Mouse (Mus musculus) liver, embryonic 14.5 days (tissue): Measurements from ENCODE around the gene Hspa12a. TPM values are rescaled to one million over a fixed set of nuclear protein-coding genes. Genes with fewer than 3 reads are reported as not detected.

Source experiments
- ATAC-seq: fragments of 200-750 bp; cut with Nextera tagmentation; 2 replicates; pipeline ENCODE4 v1.8.0; 2017; ENCODE audit warnings: moderate number of reproducible peaks, mild to moderate bottlenecking, moderate library complexity; ENCODE audit not compliant: insufficient read depth
- DNase-seq, 3 experiments: peaks; one replicate each; pipeline ENCODE4 v3.0.0-alpha.2; 2012 to 2013; ENCODE audit warnings: low read depth in 3 of 3, low spot score in 3 of 3
- H3K27ac ChIP-seq: fragments of 300-500 bp; sonication (generic); 2 replicates; pipeline ENCODE4 v1.5.1; 2014; ENCODE audit warnings: moderate library complexity, mild to moderate bottlenecking, control low read depth, inconsistent platforms
- H3K27me3 ChIP-seq: fragments of 300-500 bp; sonication (generic); 2 replicates; pipeline ENCODE4 v1.6.1; 2014; ENCODE audit warnings: mild to moderate bottlenecking, low read length, moderate library complexity; ENCODE audit not compliant: control insufficient read depth, insufficient read depth
- H3K36me3 ChIP-seq: fragments of 300-500 bp; sonication (generic); replicated peaks from 2 replicates; pipeline ENCODE4 v1.6.1; 2014; ENCODE audit warnings: low read depth; ENCODE audit not compliant: control insufficient read depth, insufficient read depth
- H3K4me1 ChIP-seq, 2 experiments: fragments of 200-500 bp in 1 of 2; fragments of 300-500 bp in 1 of 2; sonication (generic) in 1 of 2; replicated peaks; 2 replicates each; pipeline ENCODE4 v1.6.1; 2012 to 2014; ENCODE audit warnings: antibody characterized with exemption in 1 of 2, inconsistent platforms in 1 of 2, low read length in 1 of 2; ENCODE audit not compliant: control insufficient read depth in 2 of 2, insufficient read depth in 2 of 2
- H3K4me2 ChIP-seq: fragments of 300-500 bp; sonication (generic); 2 replicates; pipeline ENCODE4 v1.6.1; 2014; ENCODE audit warnings: low read depth, mild to moderate bottlenecking, control low read depth, moderate library complexity
- H3K4me3 ChIP-seq, 2 experiments: fragments of 200-500 bp in 1 of 2; fragments of 300-500 bp in 1 of 2; sonication (generic) in 1 of 2; 2 replicates each; pipeline ENCODE4 v1.5.1; 2012 to 2014; ENCODE audit warnings: low read depth in 2 of 2, low read length in 2 of 2, mild to moderate bottlenecking in 2 of 2, control low read depth in 1 of 2, inconsistent platforms in 1 of 2, moderate library complexity in 1 of 2; ENCODE audit not compliant: insufficient read depth in 1 of 2
- H3K9ac ChIP-seq: fragments of 300-500 bp; sonication (generic); replicated peaks from 2 replicates; pipeline ENCODE4 v1.6.1; 2014; ENCODE audit warnings: mild to moderate bottlenecking, control low read depth, moderate library complexity
- H3K9me3 ChIP-seq: fragments of 300-500 bp; sonication (generic); 2 replicates; pipeline ENCODE4 v1.6.1; 2016; ENCODE audit warnings: low read length, mixed read lengths; ENCODE audit not compliant: control insufficient read depth
- CTCF ChIP-seq: IDR thresholded peaks from 2 replicates; pipeline ENCODE4 v1.5.1; 2016; ENCODE audit warnings: antibody characterized with exemption, low read depth, control low read depth
- EP300 ChIP-seq: IDR thresholded peaks from 2 replicates; pipeline ENCODE4 v1.6.1; 2016; ENCODE audit warnings: antibody characterized with exemption, low read depth
- WGBS: fragments of 180-500 bp; shearing (Covaris S2); extraction: QIAGEN DNeasy Blood & Tissue Kit; methylation state at CpG from one replicate; pipeline ENCODE4 v1.1.7; 2014; ENCODE audit not compliant: insufficient replicate concordance; 5-methylcytosine and 5-hydroxymethylcytosine counted together
- polyA plus RNA-seq, 2 experiments: library from polyadenylated mRNA; depleted of rRNA in 1 of 2; stranded (reverse) in 1 of 2; unstranded in 1 of 2; fragments of >200 nt; fragmentation: Nextera tagmentation in 1 of 2; extraction: Ambion mirVana in 1 of 2; gene quantifications; 2 replicates each; pipeline versions ENCODE4 v1.2.1 to v1.2.3; 2012 to 2014

The Hspa12a gene
- polyA plus RNA-seq, 2 experiments = 0.19 to 0.25 TPM

DNA sequence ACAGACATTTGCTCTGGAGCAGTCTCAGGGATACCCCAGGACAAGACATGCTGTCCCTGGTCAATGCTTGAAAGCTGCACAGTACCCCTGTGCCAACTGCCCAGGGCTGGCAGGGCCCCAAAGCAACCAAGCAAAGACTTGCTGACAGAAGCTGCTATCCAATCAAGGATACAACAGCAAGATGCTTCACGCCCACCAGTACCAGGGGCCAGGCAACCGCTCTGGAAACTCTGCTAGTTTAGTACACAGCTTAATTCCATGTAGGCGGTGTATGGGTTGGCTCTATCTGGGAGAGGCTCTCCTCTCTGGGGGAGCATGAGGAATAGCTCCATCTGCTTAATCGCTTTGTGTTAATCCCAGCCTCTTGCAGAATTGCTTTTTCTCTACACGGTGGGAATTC, 113.9 kb downstream of the Hspa12a start:
- Histone ChIP-seq H3K4me3 (no peak overlapping the region), H3K4me2 (no peak overlapping the region), H3K36me3 (no peaks in the 10 kb centered on the region), H3K27ac (no peak overlapping the region), H3K9me3 (no peaks in the 10 kb centered on the region), H3K9ac (no peak overlapping the region), H3K4me1 (no peaks in the 10 kb centered on the region), H3K27me3 (no peaks in the 10 kb centered on the region)
- DNase-seq = no peak
- WGBS = 63% methylated on average over 5 of the region's 5 CpGs
- TF ChIP-seq EP300 (no peak), CTCF (no peak)
- no peak for ATAC-seq

GRCm38 (mm10) chr19:58827656-58828055, 115.8 kb downstream of the Hspa12a start:
- Histone ChIP-seq H3K4me3 (no peak overlapping the region), H3K9ac (no peak overlapping the region), H3K9me3 (no peaks in the 10 kb centered on the region), H3K4me2 (no peak overlapping the region), H3K36me3 (no peaks in the 10 kb centered on the region), H3K27ac (no peak overlapping the region), H3K27me3 (no peaks in the 10 kb centered on the region), H3K4me1 (no peaks in the 10 kb centered on the region)
- TF ChIP-seq CTCF (no peak), EP300 (no peak)
- no peak for ATAC-seq
- no peak for DNase-seq
- 40% methylated on average over 7 of the region's 7 CpGs for WGBS

DNA sequence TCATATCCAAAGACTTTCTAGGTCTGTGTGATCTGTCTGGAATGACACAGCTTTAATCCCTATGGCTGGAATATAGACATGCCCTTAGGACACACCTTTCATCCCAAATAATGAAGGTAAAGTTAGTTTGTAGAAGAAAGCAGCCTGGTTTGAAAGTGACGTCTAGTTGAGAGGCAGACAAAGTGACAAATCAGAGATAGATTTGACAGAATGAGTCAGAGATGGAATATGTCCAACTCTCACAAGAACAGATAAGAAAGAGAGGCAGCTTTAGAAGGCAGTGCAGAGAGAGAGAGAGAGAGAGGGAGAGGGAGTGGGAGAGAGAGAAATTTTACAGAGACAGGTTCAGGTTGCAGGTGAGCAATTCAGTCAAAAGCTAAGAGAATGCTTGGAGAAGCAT, 119.1 kb downstream of the Hspa12a start:
- DNase-seq (no peak), ATAC-seq (no peak)
- no peak overlapping the region for H3K27ac ChIP-seq
- no peaks in the 10 kb centered on the region for H3K36me3 ChIP-seq
- H3K9me3 ChIP-seq = no peaks in the 10 kb centered on the region
- H3K4me2 ChIP-seq = no peak overlapping the region
- 44% methylated on average over 1 of the region's 1 CpGs for WGBS
- TF ChIP-seq EP300 = no peak
- no peak for TF ChIP-seq CTCF
- no peaks in the 10 kb centered on the region for H3K4me1 ChIP-seq
- no peak overlapping the region for H3K9ac ChIP-seq
- no peak overlapping the region for H3K4me3 ChIP-seq
- H3K27me3 ChIP-seq = no peaks in the 10 kb centered on the region

- TF ChIP-seq EP300 = no peak
- no peak for TF ChIP-seq CTCF
- H3K4me1 ChIP-seq = no peaks in the 10 kb centered on the region
- ATAC-seq (no peak), DNase-seq (no peak)
- H3K36me3 ChIP-seq = no peaks in the 10 kb centered on the region
- WGBS = 56% methylated on average over 3 of the region's 3 CpGs
- no peaks in the 10 kb centered on the region for H3K9me3 ChIP-seq
- no peak overlapping the region for H3K4me2 ChIP-seq
- no peaks in the 10 kb centered on the region for H3K27me3 ChIP-seq
- no peak overlapping the region for H3K4me3 ChIP-seq
- H3K27ac ChIP-seq = no peak overlapping the region
- no peak overlapping the region for H3K9ac ChIP-seq
These were observed 120.2 kb downstream of the Hspa12a start for GRCm38 (mm10) chr19:58823301-58823700.

- H3K27ac ChIP-seq = no peak overlapping the region
- no peak for TF ChIP-seq CTCF
- no peak for TF ChIP-seq EP300
- WGBS = 66% methylated on average over 20 of the region's 20 CpGs
- no peaks in the 10 kb centered on the region for H3K27me3 ChIP-seq
- H3K4me2 ChIP-seq = no peak overlapping the region
- DNase-seq (no peak), ATAC-seq (no peak)
- no peaks in the 10 kb centered on the region for H3K9me3 ChIP-seq
- no peak overlapping the region for H3K9ac ChIP-seq
- no peaks in the 10 kb centered on the region for H3K36me3 ChIP-seq
- no peaks in the 10 kb centered on the region for H3K4me1 ChIP-seq
- no peak overlapping the region for H3K4me3 ChIP-seq
These were observed 120.8 kb downstream of the Hspa12a start for GRCm38 (mm10) chr19:58822454-58823200.
